Mouse (Mus musculus): ENCODE measurements around the gene Glb1.

Gene Glb1

DNA sequence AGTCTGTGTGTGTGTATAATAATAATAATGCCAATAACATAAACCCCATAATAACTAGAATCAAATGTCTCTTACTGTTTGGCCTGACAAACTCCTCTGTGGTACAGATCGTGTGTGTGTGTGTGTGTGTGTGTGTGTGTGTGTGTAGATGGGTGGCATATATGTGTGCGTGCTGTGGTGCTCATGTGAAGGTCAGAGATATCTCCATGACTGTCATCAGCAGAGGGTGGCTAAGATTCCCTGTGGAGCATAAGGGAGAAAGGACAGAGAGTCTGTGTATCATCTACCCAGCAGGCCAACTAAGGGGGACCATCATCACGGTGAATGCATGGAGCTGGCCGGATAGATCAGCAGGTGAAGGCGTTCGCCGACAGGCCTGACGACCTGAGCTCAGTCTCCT is 46.0 kb downstream of the Glb1 start:
- DNase-seq, result no peak

DNA sequence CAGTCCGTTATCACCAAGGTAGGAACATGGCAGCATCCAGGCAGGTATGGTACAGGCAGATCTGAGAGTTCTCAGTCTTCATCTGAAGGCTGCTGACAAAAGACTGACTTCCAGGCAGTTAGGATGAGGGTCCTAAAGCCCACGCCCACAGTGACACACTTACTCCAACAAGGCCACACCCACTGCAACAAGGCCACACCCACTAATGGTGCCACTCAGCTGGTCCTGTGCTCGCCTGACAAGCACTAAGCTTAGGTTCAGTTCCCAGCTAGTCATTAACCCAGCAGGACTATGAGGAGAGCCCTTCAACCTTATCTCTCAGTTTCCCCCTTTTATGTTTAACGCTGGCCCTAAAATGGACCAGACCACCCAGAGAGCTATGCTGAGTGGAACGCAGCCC is 47.8 kb downstream of the Glb1 start:
- no peak for DNase-seq

GRCm38 (mm10) chr9:114449120-114449754 is 48.4 kb downstream of the Glb1 start:
- DNase-seq, result no peak

GRCm38 (mm10) chr9:114451615-114452014 is 50.7 kb downstream of the Glb1 start:
- no peak for DNase-seq

- no peak for DNase-seq
Observed at GRCm38 (mm10) chr9:114452418-114452817, 51.5 kb downstream of the Glb1 start.

- no peak for DNase-seq
Observed at GRCm38 (mm10) chr9:114455420-114455819, 54.5 kb downstream of the Glb1 start.

DNA sequence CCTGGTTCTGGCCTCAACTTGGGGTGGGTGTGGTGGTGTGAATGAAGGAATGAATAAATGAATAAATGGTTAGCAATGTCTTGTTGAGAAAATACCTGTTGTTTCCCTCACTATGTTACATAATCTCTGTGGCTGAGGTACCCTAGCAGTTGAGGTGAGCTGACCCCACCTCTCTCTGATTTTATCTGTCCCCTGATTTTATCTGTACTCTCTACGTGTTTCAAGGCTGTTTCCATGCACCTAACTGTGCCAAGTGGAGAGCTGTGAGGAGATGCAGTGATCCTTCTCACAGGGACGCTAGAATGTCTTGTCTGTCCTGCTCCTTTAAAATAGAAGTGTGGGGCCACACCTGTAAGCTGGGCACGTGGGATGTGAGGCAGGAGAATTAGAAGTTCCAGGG is 57.6 kb downstream of the Glb1 start:
- no peak for DNase-seq

DNA sequence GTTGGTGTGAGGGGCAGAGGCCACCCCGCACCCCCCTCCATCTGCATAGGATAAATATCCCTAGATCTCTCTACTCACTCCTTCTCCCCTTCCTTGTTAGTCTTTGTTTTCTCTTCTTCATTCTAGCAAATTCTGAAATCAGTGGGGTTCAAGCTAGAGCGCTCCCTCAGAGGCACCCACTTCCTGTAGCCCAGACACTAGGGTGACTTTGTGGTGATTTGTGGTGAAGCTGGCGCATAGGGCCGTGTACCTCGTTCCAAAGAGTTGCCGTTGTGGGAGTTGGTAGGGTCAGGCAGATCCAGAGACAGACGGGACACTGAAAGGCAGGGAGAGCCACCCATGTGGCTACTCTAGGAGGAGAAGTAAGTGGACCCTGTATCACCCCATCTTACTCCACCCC is 61.7 kb downstream of the Glb1 start:
- DNase-seq, result no peak

GRCm38 (mm10) chr9:114465442-114465841 is 64.6 kb downstream of the Glb1 start:
- DNase-seq, result no peak

DNA sequence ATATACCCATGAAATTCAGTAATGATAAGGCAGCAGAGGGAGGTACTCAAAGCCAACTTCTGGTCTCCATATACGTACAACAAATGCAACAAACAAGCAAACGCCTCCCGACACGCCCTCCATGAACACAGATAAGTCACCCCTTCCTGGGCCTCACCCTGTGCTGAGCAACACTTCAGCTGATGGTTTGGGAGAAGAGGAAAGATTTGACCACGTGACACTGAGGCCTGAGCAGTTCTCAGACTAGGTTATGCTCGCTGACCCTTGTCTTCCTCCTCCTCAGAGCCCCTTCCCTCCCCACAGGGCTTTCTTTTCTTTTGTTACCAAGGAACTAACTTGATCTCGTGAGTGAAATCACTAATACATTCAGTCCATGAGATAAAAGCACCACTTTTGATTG is 66.0 kb downstream of the Glb1 start:
- DNase-seq, result no peak

DNA sequence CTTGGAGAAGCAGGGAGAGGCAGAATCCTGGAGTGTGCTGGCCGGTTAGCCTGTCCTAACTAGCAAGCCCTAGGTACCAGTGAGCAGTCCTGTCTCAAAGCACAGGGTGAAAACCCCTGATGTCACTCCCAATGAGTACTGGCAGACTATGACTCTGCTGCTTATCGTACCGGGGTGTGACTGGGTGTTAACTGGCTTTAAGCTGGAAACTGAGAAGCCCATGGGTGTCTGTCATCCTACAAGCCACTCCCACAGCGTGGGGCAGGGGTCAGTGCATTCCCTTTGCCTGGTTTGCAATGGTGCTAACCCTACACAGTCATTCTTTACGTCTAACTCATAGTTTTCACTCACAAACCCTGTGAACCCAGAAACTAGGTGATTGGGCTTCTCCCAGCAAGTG is 67.3 kb downstream of the Glb1 start:
- no peak for DNase-seq

DNA sequence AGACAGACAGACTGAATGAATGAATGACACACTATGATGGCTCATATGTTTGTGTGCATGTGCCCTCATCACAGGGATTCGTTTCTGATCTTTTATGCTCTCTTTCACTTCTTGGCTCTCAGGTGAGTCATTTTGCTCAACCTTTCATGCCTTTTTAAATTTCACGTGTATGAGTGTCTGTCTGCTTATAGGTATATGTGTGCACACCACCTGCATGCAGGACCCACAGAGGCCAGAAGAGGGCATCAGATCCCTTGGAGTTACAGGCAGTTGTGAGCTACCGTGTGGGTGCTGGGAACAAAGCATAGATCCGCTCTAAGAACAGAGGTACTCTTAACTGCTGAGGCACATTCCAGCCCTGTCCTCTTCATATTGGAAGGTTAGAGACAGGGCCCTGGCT is 67.8 kb downstream of the Glb1 start:
- DNase-seq, result no peak

DNA sequence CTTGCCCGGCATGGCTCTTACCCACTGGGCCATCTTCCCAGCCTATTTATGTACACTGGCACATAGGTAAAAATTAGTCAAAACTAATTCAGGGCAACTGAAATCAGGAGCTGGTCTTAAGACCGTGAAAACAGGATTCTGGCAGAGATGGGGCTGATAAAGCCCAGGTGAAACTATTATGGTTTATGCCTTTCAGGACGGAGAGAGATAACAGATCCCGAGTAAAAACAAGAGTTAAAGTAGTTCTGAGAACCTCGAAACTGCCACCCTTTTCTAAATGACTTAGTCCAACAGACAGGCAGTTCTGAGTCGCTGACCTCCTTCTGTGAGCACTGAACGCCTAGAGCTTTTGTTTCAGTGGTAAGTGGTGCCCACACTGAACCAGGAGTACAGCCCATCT is 71.0 kb downstream of the Glb1 start:
- no peak for DNase-seq

DNA sequence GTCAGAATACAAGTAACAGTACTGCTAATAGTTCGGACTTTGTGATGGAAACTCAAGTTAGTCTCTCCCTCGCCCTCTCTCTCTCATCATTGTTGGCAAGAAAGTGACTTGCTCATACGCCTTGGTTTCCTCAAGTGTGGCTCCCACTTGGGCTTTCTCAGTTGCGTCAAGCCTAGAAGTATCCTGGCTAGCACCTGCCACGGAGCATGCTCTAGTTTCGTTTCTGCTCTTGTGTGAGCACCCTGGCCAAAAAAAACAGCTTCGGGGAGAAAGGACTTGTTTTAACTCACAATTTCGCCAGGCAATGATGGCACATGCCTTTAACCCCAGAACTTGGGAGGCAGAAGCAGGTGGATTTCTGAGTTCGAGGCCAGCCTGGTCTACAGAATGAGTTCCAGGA is 76.1 kb downstream of the Glb1 start:
- no peak for DNase-seq

DNA sequence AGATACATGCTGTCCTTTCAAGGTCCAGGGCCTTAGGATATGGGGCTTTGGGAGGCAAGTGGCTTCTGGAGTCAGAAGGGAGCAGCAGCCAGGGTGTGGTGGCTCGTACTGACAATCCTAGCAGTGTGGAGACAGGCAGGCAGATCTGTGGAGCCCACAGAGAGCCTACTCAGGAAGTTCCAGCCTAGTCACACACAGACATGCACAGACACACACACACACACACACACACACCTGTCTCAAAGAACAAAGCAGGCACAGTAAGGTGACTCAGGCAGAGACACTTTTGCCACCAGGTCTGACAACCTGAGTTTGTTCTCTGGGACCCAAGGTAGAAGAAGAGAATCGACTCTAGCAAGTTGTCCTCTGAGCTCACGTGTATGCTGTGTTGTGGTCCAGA is 80.1 kb downstream of the Glb1 start:
- DNase-seq, result no peak

- DNase-seq, result no peak
Observed at GRCm38 (mm10) chr9:114484771-114485170, 83.9 kb downstream of the Glb1 start.

GRCm38 (mm10) chr9:114486808-114487207 is 85.9 kb downstream of the Glb1 start:
- no peak for DNase-seq

GRCm38 (mm10) chr9:114487481-114488258 is 86.8 kb downstream of the Glb1 start:
- peak in 1 of 2 experiments; percentile 9 for DNase-seq

GRCm38 (mm10) chr9:114496469-114496868 is 95.6 kb downstream of the Glb1 start:
- no peak for DNase-seq

DNA sequence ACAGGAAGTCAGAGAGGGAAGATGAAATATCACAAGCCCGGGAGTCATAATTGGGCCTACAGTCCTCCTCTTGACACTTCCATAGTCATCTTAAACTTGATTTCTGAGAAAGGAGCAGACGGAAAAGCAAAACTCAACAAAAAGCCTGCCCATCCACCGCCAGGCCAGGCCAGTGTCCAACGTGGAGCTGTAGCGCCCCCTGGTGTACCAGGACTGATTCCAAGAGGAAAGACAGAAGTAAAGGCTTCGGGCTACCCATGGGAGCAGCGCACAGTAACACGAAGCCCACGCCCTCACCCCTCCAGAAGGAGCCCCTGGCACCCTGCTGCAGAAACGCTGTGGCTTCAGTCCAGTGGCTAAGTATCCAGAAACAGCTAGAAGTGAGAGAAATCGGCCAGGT is 97.3 kb downstream of the Glb1 start:
- DNase-seq, result peak; percentile 67 to 91

GRCm38 (mm10) chr9:114499783-114500515 is 99.1 kb downstream of the Glb1 start:
- DNase-seq, result peak; percentile 43 to 81

DNA sequence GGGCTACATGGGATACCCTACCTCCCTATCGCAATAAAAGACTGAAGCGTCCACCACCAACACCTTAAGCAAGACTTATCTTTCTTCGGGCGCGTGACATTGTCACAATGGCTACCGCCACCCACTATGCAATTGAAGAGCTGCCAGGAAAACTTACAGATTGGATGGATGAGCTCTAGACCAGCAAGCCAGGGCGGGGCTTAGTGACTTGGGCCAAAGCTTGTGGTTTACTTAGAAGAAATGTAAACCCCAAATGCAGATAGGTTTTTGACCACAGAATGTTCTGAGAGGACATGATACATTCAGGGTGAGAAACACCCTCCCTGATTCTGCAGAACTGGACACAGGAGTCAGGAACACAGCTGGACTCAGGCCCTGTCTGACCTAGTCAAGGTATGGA is 100.2 kb downstream of the Glb1 start:
- DNase-seq, result no peak

- no peak for DNase-seq
Observed at GRCm38 (mm10) chr9:114501913-114502312, 101.0 kb downstream of the Glb1 start.
